Mouse (Mus musculus): ENCODE results near the gene Gm10778. TPM values are rescaled to one million over a fixed set of nuclear protein-coding genes. Genes with fewer than 3 reads are reported as not detected.
"Not testable (repeated sequence)": the region's sequence is repeated elsewhere in the genome, so short reads cannot be mapped to it uniquely, and the experiment has no call there.

Gm10778 gene
- polyA plus RNA-seq, 2 experiments, result 0.67 to 0.97 TPM

- no peaks in the 10 kb centered on the region for H3K9me3 ChIP-seq (ENCODE audit: control insufficient read depth, low read length)
- H3K27ac ChIP-seq, result no peak overlapping the region
- no peak for DNase-seq (ENCODE audit: low read depth in 3 of 3, low spot score in 3 of 3)
- no peak overlapping the region for H3K4me3 ChIP-seq (ENCODE audit: insufficient read depth in 1 of 2, low read depth in 2 of 2, low read length in 2 of 2)
- H3K36me3 ChIP-seq (replicated peaks; ENCODE audit: control insufficient read depth, insufficient read depth, low read depth), result no peaks in the 10 kb centered on the region
- H3K4me2 ChIP-seq (ENCODE audit: low read depth), result no peak overlapping the region
- WGBS (ENCODE audit: insufficient replicate concordance), result 74% methylated on average over 7 of the region's 7 CpGs
- H3K27me3 ChIP-seq (ENCODE audit: control insufficient read depth, insufficient read depth, low read length), result no peaks in the 10 kb centered on the region
- H3K9ac ChIP-seq (replicated peaks), result no peak overlapping the region
- H3K4me1 ChIP-seq (replicated peaks; ENCODE audit: control insufficient read depth in 2 of 2, insufficient read depth in 2 of 2, low read length in 1 of 2), result peaks cover 0 to 22% of the 10 kb centered on the region in 2 experiments
- ATAC-seq (ENCODE audit: insufficient read depth), result no peak
- no peak for TF ChIP-seq EP300 (IDR thresholded peaks at IDR 0.05; ENCODE audit: low read depth)
- TF ChIP-seq CTCF (IDR thresholded peaks at IDR 0.05; ENCODE audit: low read depth), result no peak
Measured at GRCm38 (mm10) chr10:81646015-81646555, 2.8 kb upstream of the Gm10778 start.

- Histone ChIP-seq H3K4me1 (replicated peaks; ENCODE audit: control insufficient read depth in 2 of 2, insufficient read depth in 2 of 2, low read length in 1 of 2) (peaks cover 0 to 5% of the 10 kb centered on the region in 2 experiments; a peak in 3 of 4 replicates), H3K27ac (no peak overlapping the region), H3K4me3 (ENCODE audit: insufficient read depth in 1 of 2, low read depth in 2 of 2, low read length in 2 of 2) (no peak overlapping the region), H3K36me3 (replicated peaks; ENCODE audit: control insufficient read depth, insufficient read depth, low read depth) (peaks cover 2% of the 10 kb centered on the region; the same call in 1 of the 2 replicates), H3K4me2 (ENCODE audit: low read depth) (no peak overlapping the region), H3K9ac (replicated peaks) (no peak overlapping the region), H3K27me3 (ENCODE audit: control insufficient read depth, insufficient read depth, low read length) (no peaks in the 10 kb centered on the region), H3K9me3 (ENCODE audit: control insufficient read depth, low read length) (peaks cover 2% of the 10 kb centered on the region; the same call in 1 of the 2 replicates)
- TF ChIP-seq EP300 (IDR thresholded peaks at IDR 0.05; ENCODE audit: low read depth) (no peak), CTCF (IDR thresholded peaks at IDR 0.05; ENCODE audit: low read depth) (no peak)
- DNase-seq (ENCODE audit: low read depth in 3 of 3, low spot score in 3 of 3), result no peak
- WGBS (ENCODE audit: insufficient replicate concordance), result 83% methylated on average over 10 of the region's 10 CpGs
- ATAC-seq (ENCODE audit: insufficient read depth), result no peak
Measured at GRCm38 (mm10) chr10:81655178-81655577, 6.3 kb downstream of the Gm10778 start.

- H3K9ac ChIP-seq (replicated peaks), result no peak overlapping the region
- no peak overlapping the region for H3K27ac ChIP-seq
- TF ChIP-seq CTCF (IDR thresholded peaks at IDR 0.05; ENCODE audit: low read depth), result no peak
- no peak for TF ChIP-seq EP300 (IDR thresholded peaks at IDR 0.05; ENCODE audit: low read depth)
- H3K36me3 ChIP-seq (replicated peaks; ENCODE audit: control insufficient read depth, insufficient read depth, low read depth), result peaks cover 2% of the 10 kb centered on the region; the same call in 1 of the 2 replicates
- H3K4me1 ChIP-seq (replicated peaks; ENCODE audit: control insufficient read depth in 2 of 2, insufficient read depth in 2 of 2, low read length in 1 of 2), result no peaks in the 10 kb centered on the region
- peaks cover 2% of the 10 kb centered on the region; the same call in 1 of the 2 replicates for H3K9me3 ChIP-seq (ENCODE audit: control insufficient read depth, low read length)
- DNase-seq (ENCODE audit: low read depth in 3 of 3, low spot score in 3 of 3) (no peak), ATAC-seq (ENCODE audit: insufficient read depth) (no peak)
- H3K4me3 ChIP-seq (ENCODE audit: insufficient read depth in 1 of 2, low read depth in 2 of 2, low read length in 2 of 2), result no peak overlapping the region
- 80% methylated on average over 2 of the region's 2 CpGs for WGBS (ENCODE audit: insufficient replicate concordance)
- no peaks in the 10 kb centered on the region for H3K27me3 ChIP-seq (ENCODE audit: control insufficient read depth, insufficient read depth, low read length)
- no peak overlapping the region for H3K4me2 ChIP-seq (ENCODE audit: low read depth)
Measured at GRCm38 (mm10) chr10:81656174-81656573, 7.3 kb downstream of the Gm10778 start.

- H3K36me3 ChIP-seq (replicated peaks; ENCODE audit: control insufficient read depth, insufficient read depth, low read depth); H3K4me3 ChIP-seq (ENCODE audit: insufficient read depth in 1 of 2, low read depth in 2 of 2, low read length in 2 of 2); DNase-seq (ENCODE audit: low read depth in 3 of 3, low spot score in 3 of 3); H3K9ac ChIP-seq (replicated peaks); H3K4me2 ChIP-seq (ENCODE audit: low read depth); H3K27ac ChIP-seq; H3K27me3 ChIP-seq (ENCODE audit: control insufficient read depth, insufficient read depth, low read length); H3K4me1 ChIP-seq (replicated peaks; ENCODE audit: control insufficient read depth in 2 of 2, insufficient read depth in 2 of 2, low read length in 1 of 2); ATAC-seq (ENCODE audit: insufficient read depth); H3K9me3 ChIP-seq (ENCODE audit: control insufficient read depth, low read length): not testable (repeated sequence)
- no CpG with 5 or more reads among the region's 18 CpGs for WGBS (ENCODE audit: insufficient replicate concordance)
Measured at GRCm38 (mm10) chr10:81687114-81687513, 38.3 kb downstream of the Gm10778 start.

GRCm38 (mm10) chr10:81704531-81705301, 55.9 kb downstream of the Gm10778 start, which contains the start of gene Zfp433:
Gene Zfp433 (plus strand): TSS chr10:81704825.
- H3K4me3 ChIP-seq (ENCODE audit: insufficient read depth in 1 of 2, low read depth in 2 of 2, low read length in 2 of 2); H3K4me2 ChIP-seq (ENCODE audit: low read depth); H3K4me1 ChIP-seq (replicated peaks; ENCODE audit: control insufficient read depth in 2 of 2, insufficient read depth in 2 of 2, low read length in 1 of 2); H3K9me3 ChIP-seq (ENCODE audit: control insufficient read depth, low read length); H3K36me3 ChIP-seq (replicated peaks; ENCODE audit: control insufficient read depth, insufficient read depth, low read depth); H3K27ac ChIP-seq; H3K27me3 ChIP-seq (ENCODE audit: control insufficient read depth, insufficient read depth, low read length); DNase-seq (ENCODE audit: low read depth in 3 of 3, low spot score in 3 of 3); H3K9ac ChIP-seq (replicated peaks): not testable (repeated sequence)
- ATAC-seq (ENCODE audit: insufficient read depth), result peak; percentile 99
- WGBS (ENCODE audit: insufficient replicate concordance), result no CpG with 5 or more reads among the region's 46 CpGs

Other genes with a start within 250 kb of the Gm10778 start
- 1.2 and 1.3 TPM in 2 replicates for gene Nfic, start 193.4 kb upstream of the Gm10778 start, polyA plus RNA-seq (2012; rRNA removed)
- 4.6 and 7.3 TPM in 2 replicates for gene Nfic, start 193.4 kb upstream of the Gm10778 start, polyA plus RNA-seq (2014; fragmentation: Nextera tagmentation; extraction: Ambion mirVana)
- 0.02 and 0.32 TPM in 2 replicates for gene Celf5, start 166.3 kb upstream of the Gm10778 start, polyA plus RNA-seq (2012; rRNA removed)
- not detected in 2 replicates for gene Celf5, start 166.3 kb upstream of the Gm10778 start, polyA plus RNA-seq (2014; fragmentation: Nextera tagmentation; extraction: Ambion mirVana)
- 55.7 and 71.3 TPM in 2 replicates for gene Ncln, start 152.7 kb upstream of the Gm10778 start, polyA plus RNA-seq (2012; rRNA removed)
- 23.7 and 29.4 TPM in 2 replicates for gene Ncln, start 152.7 kb upstream of the Gm10778 start, polyA plus RNA-seq (2014; fragmentation: Nextera tagmentation; extraction: Ambion mirVana)
- gene S1pr4, start 148.9 kb upstream of the Gm10778 start, polyA plus RNA-seq (2012; rRNA removed), result 1.5 and 1.8 TPM in 2 replicates
- 1.4 and 1.5 TPM in 2 replicates for gene S1pr4, start 148.9 kb upstream of the Gm10778 start, polyA plus RNA-seq (2014; fragmentation: Nextera tagmentation; extraction: Ambion mirVana)
- gene Gna15, start 124.8 kb upstream of the Gm10778 start, polyA plus RNA-seq (2012; rRNA removed), result 4.2 and 4.6 TPM in 2 replicates
- 3.2 and 4.7 TPM in 2 replicates for gene Gna15, start 124.8 kb upstream of the Gm10778 start, polyA plus RNA-seq (2014; fragmentation: Nextera tagmentation; extraction: Ambion mirVana)
- 14.8 and 17.0 TPM in 2 replicates for gene Gna11, start 103.9 kb upstream of the Gm10778 start, polyA plus RNA-seq (2012; rRNA removed)
- 17.3 and 17.4 TPM in 2 replicates for gene Gna11, start 103.9 kb upstream of the Gm10778 start, polyA plus RNA-seq (2014; fragmentation: Nextera tagmentation; extraction: Ambion mirVana)
- 113 and 134 TPM in 2 replicates for gene Aes, start 89.6 kb upstream of the Gm10778 start, polyA plus RNA-seq (2012; rRNA removed)
- gene Aes, start 89.6 kb upstream of the Gm10778 start, polyA plus RNA-seq (2014; fragmentation: Nextera tagmentation; extraction: Ambion mirVana), result 139 and 156 TPM in 2 replicates
- 5.2 and 6.5 TPM in 2 replicates for gene Tle2, start 74.5 kb upstream of the Gm10778 start, polyA plus RNA-seq (2012; rRNA removed)
- 0.82 and 0.90 TPM in 2 replicates for gene Tle2, start 74.5 kb upstream of the Gm10778 start, polyA plus RNA-seq (2014; fragmentation: Nextera tagmentation; extraction: Ambion mirVana)
- 4.5 and 4.8 TPM in 2 replicates for gene Tle6, start 48.0 kb upstream of the Gm10778 start, polyA plus RNA-seq (2012; rRNA removed)
- gene Tle6, start 48.0 kb upstream of the Gm10778 start, polyA plus RNA-seq (2014; fragmentation: Nextera tagmentation; extraction: Ambion mirVana), result 5.6 and 5.8 TPM in 2 replicates
- 2.3 and 2.4 TPM in 2 replicates for gene BC025920, start 42.8 kb upstream of the Gm10778 start, polyA plus RNA-seq (2012; rRNA removed)
- 0.11 and 0.34 TPM in 2 replicates for gene BC025920, start 42.8 kb upstream of the Gm10778 start, polyA plus RNA-seq (2014; fragmentation: Nextera tagmentation; extraction: Ambion mirVana)
- 8.1 and 9.0 TPM in 2 replicates for gene Sirt6, start 21.3 kb upstream of the Gm10778 start, polyA plus RNA-seq (2012; rRNA removed)
- 5.3 and 5.9 TPM in 2 replicates for gene Sirt6, start 21.3 kb upstream of the Gm10778 start, polyA plus RNA-seq (2014; fragmentation: Nextera tagmentation; extraction: Ambion mirVana)
- 5.6 and 6.1 TPM in 2 replicates for gene Ankrd24, start 20.5 kb upstream of the Gm10778 start, polyA plus RNA-seq (2012; rRNA removed)
- 0.75 and 1.5 TPM in 2 replicates for gene Ankrd24, start 20.5 kb upstream of the Gm10778 start, polyA plus RNA-seq (2014; fragmentation: Nextera tagmentation; extraction: Ambion mirVana)
- gene Zfp433, start 55.8 kb downstream of the Gm10778 start, polyA plus RNA-seq (2012; rRNA removed), result 0.90 and 1.4 TPM in 2 replicates
- gene Zfp433, start 55.8 kb downstream of the Gm10778 start, polyA plus RNA-seq (2014; fragmentation: Nextera tagmentation; extraction: Ambion mirVana), result 3.1 and 5.0 TPM in 2 replicates
- gene Gm3055, start 122.1 kb downstream of the Gm10778 start, polyA plus RNA-seq (2012; rRNA removed), result 0.23 and 0.42 TPM in 2 replicates
- gene Gm3055, start 122.1 kb downstream of the Gm10778 start, polyA plus RNA-seq (2014; fragmentation: Nextera tagmentation; extraction: Ambion mirVana), result 0.77 and 1.5 TPM in 2 replicates
- gene Gm4767, start 163.1 kb downstream of the Gm10778 start, polyA plus RNA-seq (2012; rRNA removed), result 0.03 and 0.22 TPM in 2 replicates
- gene Gm4767, start 163.1 kb downstream of the Gm10778 start, polyA plus RNA-seq (2014; fragmentation: Nextera tagmentation; extraction: Ambion mirVana), result 1.00 and 1.1 TPM in 2 replicates
- 0.19 and 0.80 TPM in 2 replicates for gene Gm32687, start 214.9 kb downstream of the Gm10778 start, polyA plus RNA-seq (2012; rRNA removed)
- gene Gm32687, start 214.9 kb downstream of the Gm10778 start, polyA plus RNA-seq (2014; fragmentation: Nextera tagmentation; extraction: Ambion mirVana), result 2.2 and 2.8 TPM in 2 replicates